Mouse (Mus musculus) ovary, adult 2 months (tissue): ENCODE data around the gene Slc25a44. TPM values are rescaled to one million over a fixed set of nuclear protein-coding genes. Genes with fewer than 3 reads are reported as not detected.

Experiments used
- polyA plus RNA-seq: library from polyadenylated mRNA; depleted of rRNA; stranded (reverse); fragments of >200 nt; gene quantifications from 2 replicates; pipeline ENCODE4 v1.2.3, GENCODE M21; 2012; rRNA removed

Gene Slc25a44
- 31.8 and 37.9 TPM in 2 replicates for polyA plus RNA-seq

GRCm38 (mm10) chr3:88424605-88425329 is at the start of gene Slc25a44:
Slc25a44 (minus strand) TSS chr3:88425139.

GRCm38 (mm10) chr3:88460983-88461696 is 36.2 kb upstream of the Slc25a44 start, which contains the start of gene Sema4a:
Sema4a (minus strand) TSS chr3:88461182.

GRCm38 (mm10) chr3:88409741-88410644 is 14.9 kb downstream of the Slc25a44 start, which contains the start of gene Pmf1:
Pmf1 (minus strand) TSS chr3:88410331.

GRCm38 (mm10) chr3:88384364-88384763 is 40.6 kb downstream of the Slc25a44 start, which contains the start of gene Bglap:
Bglap (minus strand) TSS chr3:88384464.

GRCm38 (mm10) chr3:88378599-88378998 is 46.3 kb downstream of the Slc25a44 start, which contains the start of gene Bglap2:
Bglap2 (minus strand) TSS chr3:88378699.

GRCm38 (mm10) chr3:88372643-88373042 is 52.3 kb downstream of the Slc25a44 start, which contains the start of gene Bglap3:
Bglap3 (minus strand) TSS chr3:88372743.

GRCm38 (mm10) chr3:88364337-88364736 is 60.6 kb downstream of the Slc25a44 start, which contains the start of gene Paqr6:
Paqr6 (plus strand) TSS chr3:88364584.

Other genes starting within 250 kb of the Slc25a44 start
- 2.0 TPM in 2 replicates for gene Rhbg, start 170.4 kb downstream of the Slc25a44 start, polyA plus RNA-seq
- 0.13 and 0.24 TPM in 2 replicates for gene Gm38392, start 137.9 kb downstream of the Slc25a44 start, polyA plus RNA-seq
- gene Tsacc, start 128.1 kb downstream of the Slc25a44 start, polyA plus RNA-seq = 3.0 and 4.3 TPM in 2 replicates
- gene Cct3, start 128.0 kb downstream of the Slc25a44 start, polyA plus RNA-seq = 186 and 218 TPM in 2 replicates
- gene Glmp, start 100.1 kb downstream of the Slc25a44 start, polyA plus RNA-seq = 167 and 226 TPM in 2 replicates
- gene Tmem79, start 89.0 kb downstream of the Slc25a44 start, polyA plus RNA-seq = 11.4 and 14.7 TPM in 2 replicates
- gene Smg5, start 88.9 kb downstream of the Slc25a44 start, polyA plus RNA-seq = 91.2 and 94.9 TPM in 2 replicates
- 35.6 and 45.5 TPM in 2 replicates for gene Paqr6, start 60.6 kb downstream of the Slc25a44 start, polyA plus RNA-seq
- gene Bglap3, start 52.4 kb downstream of the Slc25a44 start, polyA plus RNA-seq = 0.33 and 0.38 TPM in 2 replicates
- gene Bglap2, start 46.4 kb downstream of the Slc25a44 start, polyA plus RNA-seq = not detected in 2 replicates
- not detected in 2 replicates for gene Bglap, start 40.7 kb downstream of the Slc25a44 start, polyA plus RNA-seq
- gene Pmf1, start 14.8 kb downstream of the Slc25a44 start, polyA plus RNA-seq = 107 and 123 TPM in 2 replicates
- gene Sema4a, start 36.0 kb upstream of the Slc25a44 start, polyA plus RNA-seq = 40.9 and 48.8 TPM in 2 replicates
- gene Lmna, start 84.8 kb upstream of the Slc25a44 start, polyA plus RNA-seq = 370 and 373 TPM in 2 replicates
- gene Mex3a, start 107.3 kb upstream of the Slc25a44 start, polyA plus RNA-seq = 17.5 and 19.7 TPM in 2 replicates
- gene Rab25, start 123.2 kb upstream of the Slc25a44 start, polyA plus RNA-seq = 41.8 and 42.1 TPM in 2 replicates
- gene Lamtor2, start 127.9 kb upstream of the Slc25a44 start, polyA plus RNA-seq = 134 and 152 TPM in 2 replicates
- gene Ubqln4, start 128.6 kb upstream of the Slc25a44 start, polyA plus RNA-seq = 89.1 and 108 TPM in 2 replicates
- 219 and 314 TPM in 2 replicates for gene Ssr2, start 150.7 kb upstream of the Slc25a44 start, polyA plus RNA-seq
- gene Arhgef2, start 180.8 kb upstream of the Slc25a44 start, polyA plus RNA-seq = 83.5 and 83.9 TPM in 2 replicates
- not detected in 2 replicates for gene Rxfp4, start 228.0 kb upstream of the Slc25a44 start, polyA plus RNA-seq